Mouse (Mus musculus): ENCODE measurements at regions not wholly inside any gene's neighbourhood (a gene's known extent, or its start where the extent isn't known, plus 50 kb on each side); places are given as distances from the start of the nearest gene placed in this dataset.

- Histone ChIP-seq H3K4me2 (replicated peaks; ENCODE audit: low read depth, low read length, severe bottlenecking) (no peak overlapping the region), H3K27me3 (ENCODE audit: control insufficient read depth, insufficient read depth, low read length) (no peaks in the 10 kb centered on the region), H3K4me1 (ENCODE audit: control insufficient read depth, insufficient read depth, low read length) (no peaks in the 10 kb centered on the region), H3K36me3 (ENCODE audit: control insufficient read depth, insufficient read depth, low read length) (no peaks in the 10 kb centered on the region), H3K9ac (ENCODE audit: low read depth, low read length, severe bottlenecking) (no peak overlapping the region), H3K9me3 (ENCODE audit: control insufficient read depth, low read length) (peaks cover 3% of the 10 kb centered on the region; the same call in 1 of the 2 replicates), H3K27ac (replicated peaks; ENCODE audit: low read depth, low read length) (no peak overlapping the region), H3K4me3 (replicated peaks; ENCODE audit: low read length) (no peak overlapping the region)
- DNase-seq (ENCODE audit: low spot score) (no peak), ATAC-seq (ENCODE audit: low FRiP score, low read depth) (no peak)
- 87% methylated on average over 2 of the region's 2 CpGs for WGBS
- no peak for TF ChIP-seq POLR2A (IDR thresholded peaks at IDR 0.05; ENCODE audit: borderline replicate concordance, extremely low read depth, insufficient read depth, insufficient read length)
Observed at GRCm38 (mm10) chr12:44145321-44145720, 64.8 kb downstream of the Dnajb9 start.

DNA sequence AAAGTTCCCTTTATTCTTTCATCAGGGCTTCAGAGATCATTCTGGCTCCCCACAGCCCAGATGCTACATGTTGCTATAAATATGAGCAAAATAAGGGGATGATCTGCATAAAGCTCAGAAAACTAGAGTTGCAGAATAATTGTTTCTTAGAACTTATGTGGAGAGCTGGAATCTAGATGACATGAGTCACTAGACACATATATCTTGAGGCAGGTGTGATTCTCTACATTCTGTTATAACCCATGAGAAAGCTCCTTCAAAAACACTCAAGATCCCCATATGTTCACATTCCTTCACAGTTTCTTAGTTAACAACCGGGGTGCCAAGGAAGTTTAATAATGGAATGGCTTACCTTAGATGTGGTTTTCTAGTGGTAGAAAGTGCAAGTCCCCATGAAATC lies 71.1 kb downstream of the Dnajb9 start:
- Histone ChIP-seq H3K9me3 (ENCODE audit: control insufficient read depth, low read length) (no peaks in the 10 kb centered on the region), H3K4me2 (replicated peaks; ENCODE audit: low read depth, low read length, severe bottlenecking) (no peak overlapping the region), H3K27me3 (ENCODE audit: control insufficient read depth, insufficient read depth, low read length) (no peaks in the 10 kb centered on the region), H3K4me3 (replicated peaks; ENCODE audit: low read length) (no peak overlapping the region), H3K36me3 (ENCODE audit: control insufficient read depth, insufficient read depth, low read length) (no peaks in the 10 kb centered on the region), H3K9ac (ENCODE audit: low read depth, low read length, severe bottlenecking) (no peak overlapping the region), H3K27ac (replicated peaks; ENCODE audit: low read depth, low read length) (no peak overlapping the region), H3K4me1 (ENCODE audit: control insufficient read depth, insufficient read depth, low read length) (no peaks in the 10 kb centered on the region)
- no peak for ATAC-seq (ENCODE audit: low FRiP score, low read depth)
- WGBS = 89% methylated on average over 1 of the region's 1 CpGs
- DNase-seq (ENCODE audit: low spot score) = no peak
- no peak for TF ChIP-seq POLR2A (IDR thresholded peaks at IDR 0.05; ENCODE audit: borderline replicate concordance, extremely low read depth, insufficient read depth, insufficient read length)

- 90% methylated on average over 8 of the region's 8 CpGs for WGBS
- Histone ChIP-seq H3K4me3 (replicated peaks; ENCODE audit: low read length) (no peak overlapping the region), H3K27ac (replicated peaks; ENCODE audit: low read depth, low read length) (no peak overlapping the region), H3K4me1 (ENCODE audit: control insufficient read depth, insufficient read depth, low read length) (no peaks in the 10 kb centered on the region), H3K4me2 (replicated peaks; ENCODE audit: low read depth, low read length, severe bottlenecking) (no peak overlapping the region), H3K9ac (ENCODE audit: low read depth, low read length, severe bottlenecking) (no peak overlapping the region), H3K27me3 (ENCODE audit: control insufficient read depth, insufficient read depth, low read length) (no peaks in the 10 kb centered on the region), H3K9me3 (ENCODE audit: control insufficient read depth, low read length) (no peaks in the 10 kb centered on the region), H3K36me3 (ENCODE audit: control insufficient read depth, insufficient read depth, low read length) (no peaks in the 10 kb centered on the region)
- ATAC-seq (ENCODE audit: low FRiP score, low read depth) (no peak), DNase-seq (ENCODE audit: low spot score) (no peak)
- TF ChIP-seq POLR2A (IDR thresholded peaks at IDR 0.05; ENCODE audit: borderline replicate concordance, extremely low read depth, insufficient read depth, insufficient read length) = no peak
Observed at GRCm38 (mm10) chr12:44128874-44129273, 81.3 kb downstream of the Dnajb9 start.

GRCm38 (mm10) chr12:44105085-44105484 lies 105.0 kb downstream of the Dnajb9 start:
- Histone ChIP-seq H3K9me3 (ENCODE audit: control insufficient read depth, low read length) (no peaks in the 10 kb centered on the region), H3K4me1 (ENCODE audit: control insufficient read depth, insufficient read depth, low read length) (no peaks in the 10 kb centered on the region), H3K36me3 (ENCODE audit: control insufficient read depth, insufficient read depth, low read length) (no peaks in the 10 kb centered on the region), H3K9ac (ENCODE audit: low read depth, low read length, severe bottlenecking) (no peak overlapping the region), H3K27ac (replicated peaks; ENCODE audit: low read depth, low read length) (no peak overlapping the region), H3K4me2 (replicated peaks; ENCODE audit: low read depth, low read length, severe bottlenecking) (no peak overlapping the region), H3K27me3 (ENCODE audit: control insufficient read depth, insufficient read depth, low read length) (no peaks in the 10 kb centered on the region), H3K4me3 (replicated peaks; ENCODE audit: low read length) (no peak overlapping the region)
- TF ChIP-seq POLR2A (IDR thresholded peaks at IDR 0.05; ENCODE audit: borderline replicate concordance, extremely low read depth, insufficient read depth, insufficient read length) = no peak
- ATAC-seq (ENCODE audit: low FRiP score, low read depth) (no peak), DNase-seq (ENCODE audit: low spot score) (peak; percentile 31)
- WGBS = 38% methylated on average over 2 of the region's 2 CpGs

DNA sequence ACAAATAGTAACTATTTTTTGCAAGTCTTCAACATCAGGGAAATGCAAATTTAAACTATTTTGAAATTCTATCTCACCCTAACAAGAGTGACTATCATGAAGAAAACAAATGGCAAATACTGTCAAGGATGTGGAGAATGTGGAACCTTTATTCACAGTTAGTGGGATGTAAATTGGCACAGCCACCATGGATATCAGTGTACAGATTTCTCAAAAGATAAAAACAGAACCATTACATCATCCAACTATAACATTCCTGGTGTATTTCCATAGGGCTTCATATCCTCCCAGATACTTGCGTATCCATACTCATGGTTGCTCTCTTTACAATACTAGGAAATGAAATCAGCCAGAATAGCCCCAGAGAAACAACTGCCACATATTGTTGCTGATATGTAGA lies 110.9 kb downstream of the Dnajb9 start:
- Histone ChIP-seq H3K27me3 (ENCODE audit: control insufficient read depth, insufficient read depth, low read length) (no peaks in the 10 kb centered on the region), H3K36me3 (ENCODE audit: control insufficient read depth, insufficient read depth, low read length) (no peaks in the 10 kb centered on the region), H3K4me3 (replicated peaks; ENCODE audit: low read length) (no peak overlapping the region), H3K9ac (ENCODE audit: low read depth, low read length, severe bottlenecking) (no peak overlapping the region), H3K9me3 (ENCODE audit: control insufficient read depth, low read length) (no peaks in the 10 kb centered on the region), H3K4me1 (ENCODE audit: control insufficient read depth, insufficient read depth, low read length) (no peaks in the 10 kb centered on the region), H3K4me2 (replicated peaks; ENCODE audit: low read depth, low read length, severe bottlenecking) (no peak overlapping the region), H3K27ac (replicated peaks; ENCODE audit: low read depth, low read length) (no peak overlapping the region)
- 57% methylated on average over 1 of the region's 1 CpGs for WGBS
- no peak for TF ChIP-seq POLR2A (IDR thresholded peaks at IDR 0.05; ENCODE audit: borderline replicate concordance, extremely low read depth, insufficient read depth, insufficient read length)
- no peak for ATAC-seq (ENCODE audit: low FRiP score, low read depth)
- DNase-seq (ENCODE audit: low spot score) = peak; percentile 10

- H3K4me2 ChIP-seq (replicated peaks; ENCODE audit: low read depth, low read length, severe bottlenecking) = no peak overlapping the region
- no peak overlapping the region for H3K4me3 ChIP-seq (replicated peaks; ENCODE audit: low read length)
- 81% methylated on average over 5 of the region's 5 CpGs for WGBS
- no peaks in the 10 kb centered on the region for H3K27me3 ChIP-seq (ENCODE audit: control insufficient read depth, insufficient read depth, low read length)
- no peak for TF ChIP-seq POLR2A (IDR thresholded peaks at IDR 0.05; ENCODE audit: borderline replicate concordance, extremely low read depth, insufficient read depth, insufficient read length)
- no peak for ATAC-seq (ENCODE audit: low FRiP score, low read depth)
- H3K36me3 ChIP-seq (ENCODE audit: control insufficient read depth, insufficient read depth, low read length) = no peaks in the 10 kb centered on the region
- H3K9ac ChIP-seq (ENCODE audit: low read depth, low read length, severe bottlenecking) = no peak overlapping the region
- H3K4me1 ChIP-seq (ENCODE audit: control insufficient read depth, insufficient read depth, low read length) = no peaks in the 10 kb centered on the region
- DNase-seq (ENCODE audit: low spot score) = no peak
- H3K27ac ChIP-seq (replicated peaks; ENCODE audit: low read depth, low read length) = no peak overlapping the region
- H3K9me3 ChIP-seq (ENCODE audit: control insufficient read depth, low read length) = no peaks in the 10 kb centered on the region
Observed at GRCm38 (mm10) chr12:44071766-44072165, 138.4 kb downstream of the Dnajb9 start.
